Mouse (Mus musculus) MEL (cell line): ENCODE measurements at regions not wholly inside any gene's neighbourhood (a gene's known extent, or its start where the extent isn't known, plus 50 kb on each side); places are given as distances from the start of the nearest gene placed in this dataset.

Experiments
- DNase-seq: peaks from one replicate; pipeline ENCODE4 v3.0.0; 2011; ENCODE audit warnings: low read depth, low spot score
- H3K27ac ChIP-seq: 2 replicates; pipeline ENCODE4 v1.5.1; 2012; ENCODE audit warnings: low read depth, mild to moderate bottlenecking, control low read depth, low read length, moderate library complexity; ENCODE audit not compliant: control insufficient read depth
- H3K27me3 ChIP-seq, 2 experiments: fragments of 150-350 bp in 1 of 2; sonication (generic) in 1 of 2; 2 replicates each; pipeline ENCODE4 v1.6.1; 2012; ENCODE audit warnings: low read length in 2 of 2, mild to moderate bottlenecking in 2 of 2, improper control_type of control experiment in 1 of 2, moderate library complexity in 1 of 2; ENCODE audit not compliant: insufficient read depth in 2 of 2, control insufficient read depth in 1 of 2
- H3K36me3 ChIP-seq, 2 experiments: 2 replicates each; pipeline ENCODE4 v1.6.1; 2012 to 2014; ENCODE audit warnings: low read length in 2 of 2, improper control_type of control experiment in 1 of 2, inconsistent platforms in 1 of 2, mild to moderate bottlenecking in 1 of 2; ENCODE audit not compliant: insufficient read depth in 2 of 2, control insufficient read depth in 1 of 2
- H3K4me1 ChIP-seq, 2 experiments: fragments of 150-350 bp in 1 of 2; sonication (generic) in 1 of 2; 2 replicates each; pipeline ENCODE4 v1.6.1; 2012; ENCODE audit warnings: low read length in 2 of 2, improper control_type of control experiment in 1 of 2, mild to moderate bottlenecking in 1 of 2; ENCODE audit not compliant: insufficient read depth in 2 of 2, control insufficient read depth in 1 of 2
- H3K4me3 ChIP-seq, 2 experiments: fragments of 150-350 bp in 1 of 2; sonication (generic) in 1 of 2; 2 replicates each; pipeline ENCODE4 v1.5.1; 2012; ENCODE audit warnings: low read depth in 2 of 2, low read length in 2 of 2, mild to moderate bottlenecking in 2 of 2, moderate library complexity in 2 of 2, control low read depth in 1 of 2, improper control_type of control experiment in 1 of 2; ENCODE audit not compliant: control insufficient read depth in 1 of 2, insufficient read depth in 1 of 2
- H3K79me2 ChIP-seq: 2 replicates; pipeline ENCODE4 v1.6.1; 2012; ENCODE audit warnings: mild to moderate bottlenecking, low read length, moderate library complexity; ENCODE audit not compliant: control insufficient read depth, poor library complexity, insufficient read depth
- H3K9ac ChIP-seq: 2 replicates; pipeline ENCODE4 v1.6.1; 2012; ENCODE audit warnings: low read depth, mild to moderate bottlenecking, control low read depth, low read length, moderate library complexity; ENCODE audit not compliant: control insufficient read depth, poor library complexity, severe bottlenecking
- H3K9me3 ChIP-seq: fragments of 150-350 bp; sonication (generic); replicated peaks from 2 replicates; pipeline ENCODE4 v1.6.1; 2012; ENCODE audit warnings: mild to moderate bottlenecking, low read length, improper control_type of control experiment, moderate library complexity; ENCODE audit not compliant: insufficient read depth
- BHLHE40 ChIP-seq: IDR thresholded peaks from 2 replicates; pipeline ENCODE4 v1.6.1; 2012; ENCODE audit warnings: low read depth, mild to moderate bottlenecking, inconsistent platforms, low read length, improper control_type of control experiment, borderline replicate concordance
- CHD2 ChIP-seq: IDR thresholded peaks from 2 replicates; pipeline ENCODE4 v1.6.1; 2011; ENCODE audit warnings: low read length, improper control_type of control experiment
- EP300 ChIP-seq, 2 experiments: IDR thresholded peaks; 2 replicates each; pipeline ENCODE4 v1.6.1; 2011; ENCODE audit warnings: improper control_type of control experiment in 2 of 2, low read length in 2 of 2, low read depth in 1 of 2, mild to moderate bottlenecking in 1 of 2
- ETS1 ChIP-seq: IDR thresholded peaks from 2 replicates; pipeline ENCODE4 v1.6.1; 2012; ENCODE audit warnings: low read depth, mild to moderate bottlenecking, inconsistent platforms, low read length, improper control_type of control experiment, moderate library complexity
- HCFC1 ChIP-seq: IDR thresholded peaks from 2 replicates; pipeline ENCODE4 v1.6.1; 2012; ENCODE audit warnings: low read depth, mild to moderate bottlenecking, inconsistent platforms, low read length, improper control_type of control experiment, moderate library complexity
- JUND ChIP-seq: IDR thresholded peaks from 2 replicates; pipeline ENCODE4 v1.6.1; 2011; ENCODE audit warnings: low read depth, mild to moderate bottlenecking, improper control_type of control experiment, low read length
- MAFK ChIP-seq: IDR thresholded peaks from 2 replicates; pipeline ENCODE4 v1.6.1; 2011; ENCODE audit warnings: low read depth, mild to moderate bottlenecking, low read length, improper control_type of control experiment, borderline replicate concordance
- MAZ ChIP-seq: IDR thresholded peaks from 2 replicates; pipeline ENCODE4 v1.6.1; 2012; ENCODE audit warnings: low read depth, mild to moderate bottlenecking, inconsistent platforms, low read length, improper control_type of control experiment
- MEF2A ChIP-seq: IDR thresholded peaks from 2 replicates; pipeline ENCODE4 v1.6.1; 2014; ENCODE audit warnings: low read depth, mild to moderate bottlenecking, inconsistent platforms, low read length, improper control_type of control experiment; ENCODE audit not compliant: poor library complexity, insufficient replicate concordance, severe bottlenecking; ENCODE audit errors: extremely low read depth
- MYB ChIP-seq: IDR thresholded peaks from 2 replicates; pipeline ENCODE4 v1.6.1; 2011; ENCODE audit warnings: mild to moderate bottlenecking, low read depth, low read length, improper control_type of control experiment
- MYC ChIP-seq: IDR thresholded peaks from 2 replicates; pipeline ENCODE4 v1.6.1; 2011; ENCODE audit warnings: low read depth, mild to moderate bottlenecking, low read length, improper control_type of control experiment, moderate library complexity
- NRF1 ChIP-seq: IDR thresholded peaks from 2 replicates; pipeline ENCODE4 v1.6.1; 2014; ENCODE audit warnings: low read depth, mild to moderate bottlenecking, inconsistent platforms, low read length, improper control_type of control experiment, moderate library complexity; ENCODE audit not compliant: poor library complexity, insufficient read depth, severe bottlenecking
- POLR2A ChIP-seq, 2 experiments: IDR thresholded peaks; 2 replicates each; pipeline ENCODE4 v1.6.1; 2011 to 2012; ENCODE audit warnings: low read length in 2 of 2, mild to moderate bottlenecking in 2 of 2, control low read depth in 1 of 2, improper control_type of control experiment in 1 of 2, low read depth in 1 of 2, moderate library complexity in 1 of 2; ENCODE audit not compliant: control insufficient read depth in 1 of 2, insufficient read depth in 1 of 2, poor library complexity in 1 of 2
- POLR2AphosphoS2 ChIP-seq: IDR thresholded peaks from 2 replicates; pipeline ENCODE4 v1.6.1; 2011; ENCODE audit warnings: low read length, improper control_type of control experiment
- POLR2AphosphoS5 ChIP-seq: IDR thresholded peaks from 2 replicates; pipeline ENCODE4 v1.6.1; 2012; ENCODE audit warnings: low read depth, borderline replicate concordance, mild to moderate bottlenecking, inconsistent platforms, low read length, moderate library complexity, mixed read lengths
- RCOR1 ChIP-seq: IDR thresholded peaks from 2 replicates; pipeline ENCODE4 v1.6.1; 2012; ENCODE audit warnings: low read depth, mild to moderate bottlenecking, inconsistent platforms, low read length, improper control_type of control experiment
- SIN3A ChIP-seq: IDR thresholded peaks from 2 replicates; pipeline ENCODE4 v1.6.1; 2012; ENCODE audit warnings: low read length, improper control_type of control experiment, inconsistent platforms
- SMC3 ChIP-seq: IDR thresholded peaks from 2 replicates; pipeline ENCODE4 v1.6.1; 2011; ENCODE audit warnings: low read depth, low read length, improper control_type of control experiment
- TBP ChIP-seq: IDR thresholded peaks from 2 replicates; pipeline ENCODE4 v1.8.0; 2011; ENCODE audit warnings: low read depth, low read length, improper control_type of control experiment
- UBTF ChIP-seq: IDR thresholded peaks from 2 replicates; pipeline ENCODE4 v1.6.1; 2012; ENCODE audit warnings: low read depth, mild to moderate bottlenecking, inconsistent platforms, low read length, improper control_type of control experiment, moderate library complexity, borderline replicate concordance; ENCODE audit not compliant: insufficient read depth
- USF1 ChIP-seq: IDR thresholded peaks from 2 replicates; pipeline ENCODE4 v1.6.1; 2014; ENCODE audit warnings: low read depth, mild to moderate bottlenecking, inconsistent platforms, low read length, improper control_type of control experiment, moderate library complexity
- ZC3H11A ChIP-seq: IDR thresholded peaks from 2 replicates; pipeline ENCODE4 v1.6.1; 2012; ENCODE audit warnings: low read depth, mild to moderate bottlenecking, inconsistent platforms, low read length, improper control_type of control experiment
- ZKSCAN1 ChIP-seq: IDR thresholded peaks from 2 replicates; pipeline ENCODE4 v1.6.1; 2012; ENCODE audit warnings: low read depth, mild to moderate bottlenecking, inconsistent platforms, low read length, improper control_type of control experiment, moderate library complexity
- ZMIZ1 ChIP-seq: IDR thresholded peaks from 2 replicates; pipeline ENCODE4 v1.6.1; 2012; ENCODE audit warnings: low read depth, mild to moderate bottlenecking, inconsistent platforms, low read length, improper control_type of control experiment, moderate library complexity
- ZNF384 ChIP-seq: IDR thresholded peaks from 2 replicates; pipeline ENCODE4 v1.6.1; 2012; ENCODE audit warnings: low read depth, mild to moderate bottlenecking, inconsistent platforms, low read length, improper control_type of control experiment

DNA sequence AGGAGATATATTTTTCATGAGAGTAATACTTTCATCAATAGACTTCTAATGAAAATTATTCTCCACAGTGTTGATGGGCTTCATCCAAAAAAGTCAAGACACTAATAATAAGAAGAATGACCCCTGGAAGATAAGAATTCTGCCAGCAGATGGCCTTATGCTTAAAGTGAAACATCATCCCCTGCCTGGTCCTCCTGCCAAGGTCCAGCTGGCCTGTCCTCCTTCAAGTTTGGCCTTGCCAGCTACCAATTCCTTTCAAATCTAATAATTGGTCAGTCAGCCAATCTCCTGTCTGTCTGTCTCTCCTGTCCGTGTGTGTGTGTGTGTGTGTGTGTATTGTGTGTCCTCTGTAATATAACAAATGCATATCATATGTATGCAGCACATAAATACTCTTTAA is 388.8 kb downstream of the Wdr11 start:
- H3K27me3 ChIP-seq, result no peaks in the 10 kb centered on the region
- H3K4me1 ChIP-seq, result no peaks in the 10 kb centered on the region
- no peaks in the 10 kb centered on the region for H3K9me3 ChIP-seq
- H3K36me3 ChIP-seq, result no peaks in the 10 kb centered on the region
- no peak overlapping the region for H3K9ac ChIP-seq
- no peaks in the 10 kb centered on the region for H3K79me2 ChIP-seq
- H3K4me3 ChIP-seq, result no peak overlapping the region
- H3K27ac ChIP-seq, result no peak overlapping the region
- TF ChIP-seq ZMIZ1 (no peak), SIN3A (no peak), POLR2AphosphoS5 (no peak), MYB (no peak), NRF1 (no peak), CHD2 (no peak), JUND (no peak), EP300 (IDR thresholded peaks at IDR 0.05; ENCODE audit: low read depth in 1 of 2, low read length in 2 of 2) (no peak), MEF2A (no peak), RCOR1 (no peak)
- no peak for DNase-seq

DNA sequence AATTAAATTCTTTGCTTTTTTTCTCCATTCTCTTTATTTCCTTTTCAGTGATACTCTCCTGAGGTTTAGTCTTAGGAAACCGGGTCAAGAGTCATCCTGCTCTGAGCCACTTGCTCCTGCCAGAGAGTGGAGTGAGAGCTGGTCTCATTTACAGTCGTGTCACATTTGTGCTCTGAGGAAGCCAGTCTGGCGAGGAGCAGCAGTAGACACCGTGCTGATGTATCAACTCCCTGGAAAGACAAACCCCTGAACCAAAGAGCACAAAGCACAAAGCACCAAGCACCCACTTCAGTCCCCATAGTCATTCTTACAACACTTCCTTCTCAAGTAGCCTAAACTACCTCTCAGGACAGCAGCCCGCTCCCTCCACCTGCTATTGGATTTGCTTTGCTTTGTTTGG is 390.7 kb downstream of the Wdr11 start:
- H3K9me3 ChIP-seq, result no peaks in the 10 kb centered on the region
- H3K9ac ChIP-seq, result no peak overlapping the region
- no peaks in the 10 kb centered on the region for H3K36me3 ChIP-seq
- H3K4me1 ChIP-seq, result no peaks in the 10 kb centered on the region
- H3K27ac ChIP-seq, result no peak overlapping the region
- DNase-seq, result no peak
- H3K27me3 ChIP-seq, result no peaks in the 10 kb centered on the region
- H3K79me2 ChIP-seq, result no peaks in the 10 kb centered on the region
- TF ChIP-seq POLR2A (IDR thresholded peaks at IDR 0.05; ENCODE audit: control insufficient read depth in 1 of 2, insufficient read depth in 1 of 2, low read depth in 1 of 2, low read length in 2 of 2, poor library complexity in 1 of 2) (no peak), ZKSCAN1 (no peak), TBP (no peak), NRF1 (no peak), MAFK (no peak), ZC3H11A (no peak), USF1 (no peak), MAZ (no peak), ZNF384 (no peak), RCOR1 (no peak), SIN3A (no peak), HCFC1 (no peak), BHLHE40 (no peak), ZMIZ1 (no peak), MYC (no peak), SMC3 (no peak), UBTF (no peak), ETS1 (no peak), JUND (no peak), POLR2AphosphoS2 (no peak)
- H3K4me3 ChIP-seq, result no peak overlapping the region
